Mouse (Mus musculus) lung, postnatal 0 days (tissue): Measurements from ENCODE around the gene Tmem87b.

Source experiments
- CTCF ChIP-seq: IDR thresholded peaks from 2 replicates; pipeline ENCODE4 v1.5.1; 2016; ENCODE audit warnings: antibody characterized with exemption, mild to moderate bottlenecking
- EP300 ChIP-seq: IDR thresholded peaks from 2 replicates; pipeline ENCODE4 v1.6.1; 2016; ENCODE audit warnings: antibody characterized with exemption, mild to moderate bottlenecking, control low read depth

DNA sequence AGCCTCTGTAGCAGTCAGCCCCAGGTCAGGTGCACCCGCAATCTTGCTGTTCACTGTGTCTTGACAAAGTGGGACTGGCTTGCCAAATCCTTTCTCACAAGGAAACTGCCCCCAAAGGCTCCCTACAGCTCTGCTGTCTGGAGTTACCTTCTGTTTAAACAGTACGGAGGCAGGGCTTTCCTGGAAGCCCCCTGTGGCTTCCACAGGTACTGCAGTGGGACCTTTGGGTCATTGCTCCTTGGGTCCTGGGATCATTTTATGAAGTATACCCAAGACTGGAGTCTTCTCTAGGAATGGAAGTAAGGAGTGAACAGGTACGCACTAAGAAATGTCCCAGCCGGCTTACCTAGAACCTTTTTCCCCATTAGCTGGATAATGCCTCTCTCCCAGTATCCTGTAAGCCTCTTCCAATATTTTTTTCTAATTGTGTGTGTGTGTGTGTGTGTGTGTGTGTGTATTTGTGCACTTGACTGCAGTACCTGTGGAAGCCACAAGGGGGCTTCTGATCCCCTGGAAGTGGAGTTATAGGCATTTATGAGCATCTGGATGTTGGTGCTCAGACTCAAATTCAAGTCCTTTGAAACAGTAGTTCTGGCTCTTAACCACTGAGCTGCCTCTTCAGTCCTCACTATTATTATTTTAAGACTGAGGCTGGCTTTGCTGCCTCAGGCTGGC is 72.9 kb downstream of the Tmem87b start:
- TF ChIP-seq CTCF: peak; percentile 42
- no peak for TF ChIP-seq EP300
